Mouse (Mus musculus) activated CD4-positive, CD25-positive, alpha-beta regulatory T cell, adult 4 months (primary cell): Measurements from ENCODE around the gene Coa3. TPM values are rescaled to one million over a fixed set of nuclear protein-coding genes. Genes with fewer than 3 reads are reported as not detected.

ENCODE experiments used
- ATAC-seq: one replicate; pipeline ENCODE4 v1.8.0; 2017
- polyA plus RNA-seq, 2 experiments: library from polyadenylated mRNA; unstranded; fragments of 100-300 nt; shearing (Covaris generic); gene quantifications; one replicate each; pipeline ENCODE4 v1.2.1; 2017

Gene Coa3
- polyA plus RNA-seq, 2 experiments from 2014 or later = 109 to 144 TPM

- no peak for ATAC-seq
Measured at GRCm38 (mm10) chr11:101251031-101251430, 27.9 kb downstream of the Coa3 start.

GRCm38 (mm10) chr11:101248258-101248994 is 30.5 kb downstream of the Coa3 start:
- no peak for ATAC-seq

GRCm38 (mm10) chr11:101247521-101248030 is 31.3 kb downstream of the Coa3 start:
- no peak for ATAC-seq

GRCm38 (mm10) chr11:101246702-101247012 is 32.3 kb downstream of the Coa3 start:
- no peak for ATAC-seq

GRCm38 (mm10) chr11:101245855-101246701 is 32.8 kb downstream of the Coa3 start, which contains the start of gene Ramp2:
Gene Ramp2 (plus strand): TSS chr11:101246028.
- no peak for ATAC-seq

- ATAC-seq = no peak
Measured at GRCm38 (mm10) chr11:101245071-101245470, 33.8 kb downstream of the Coa3 start.

GRCm38 (mm10) chr11:101238071-101238647 is 40.8 kb downstream of the Coa3 start:
- no peak for ATAC-seq

- ATAC-seq = no peak
Measured at GRCm38 (mm10) chr11:101236782-101237181, 42.1 kb downstream of the Coa3 start.

GRCm38 (mm10) chr11:101235429-101235828 is 43.5 kb downstream of the Coa3 start:
- ATAC-seq = no peak

GRCm38 (mm10) chr11:101234124-101234523 is 44.8 kb downstream of the Coa3 start:
- ATAC-seq = no peak

- no peak for ATAC-seq
Measured at GRCm38 (mm10) chr11:101233240-101233639, 45.7 kb downstream of the Coa3 start.

- no peak for ATAC-seq
Measured at GRCm38 (mm10) chr11:101232010-101232839, 46.7 kb downstream of the Coa3 start.

- no peak for ATAC-seq
Measured at GRCm38 (mm10) chr11:101230991-101231871, 47.7 kb downstream of the Coa3 start.

GRCm38 (mm10) chr11:101230526-101230925 is 48.4 kb downstream of the Coa3 start:
- no peak for ATAC-seq

- ATAC-seq = no peak
Measured at GRCm38 (mm10) chr11:101230061-101230511, 48.8 kb downstream of the Coa3 start.

GRCm38 (mm10) chr11:101229361-101229900 is 49.5 kb downstream of the Coa3 start:
- no peak for ATAC-seq
